Mouse (Mus musculus): ENCODE measurements around the gene Bbs2. TPM values are rescaled to one million over a fixed set of nuclear protein-coding genes. Genes with fewer than 3 reads are reported as not detected.

Gene Bbs2
- total RNA-seq, 2 experiments from 2014 or later = 7.9 to 8.4 TPM

Other genes with a start within 250 kb of the Bbs2 start
- gene Amfr, start 86.1 kb downstream of the Bbs2 start, total RNA-seq (2021) = 100 to 1,000 TPM; 124 to 131 TPM
- 10 to 100 TPM; 21.8 to 24.1 TPM for gene Nudt21, start 61.9 kb downstream of the Bbs2 start, total RNA-seq (2021)
- gene Ogfod1, start 61.7 kb downstream of the Bbs2 start, total RNA-seq (2021) = 10 to 100 TPM; 33.4 to 33.9 TPM
- not detected for gene Mt4, start 38.3 kb upstream of the Bbs2 start, total RNA-seq (2021)
- gene Mt3, start 53.7 kb upstream of the Bbs2 start, total RNA-seq (2021) = 1 to 10 TPM; 1.9 to 4.1 TPM
- 100 to 1,000 TPM; 160 to 162 TPM for gene Mt2, start 73.7 kb upstream of the Bbs2 start, total RNA-seq (2021)
- 100 to 1,000 TPM; 482 to 504 TPM for gene Mt1, start 80.2 kb upstream of the Bbs2 start, total RNA-seq (2021)
- 10 to 100 TPM; 15.1 to 15.2 TPM for gene Nup93, start 115.6 kb upstream of the Bbs2 start, total RNA-seq (2021)
- gene Slc12a3, start 230.3 kb upstream of the Bbs2 start, total RNA-seq (2021) = under 1 TPM; 0.33 to 0.38 TPM

Measured in heart, postnatal 36 days (tissue).